Mouse (Mus musculus) megakaryocyte, embryonic 14.5 days (primary cell): ENCODE results near the gene Hoxa9.

ENCODE experiments used
- FLI1 ChIP-seq: IDR thresholded peaks from 2 replicates; pipeline ENCODE4 v1.6.1; 2012; ENCODE audit warnings: low read length, inconsistent platforms, mixed read lengths
- GATA1 ChIP-seq: IDR thresholded peaks from 3 replicates; pipeline ENCODE4 v1.6.1; 2012; ENCODE audit warnings: mixed read lengths, low read length, inconsistent platforms, borderline replicate concordance

GRCm38 (mm10) chr6:52260654-52261575, 30.0 kb upstream of the Hoxa9 start, which contains the start of gene Hoxa13:
- TF ChIP-seq FLI1 (no peak), GATA1 (no peak)
